Mouse (Mus musculus): Measurements from ENCODE around the gene Prkab1. TPM values are rescaled to one million over a fixed set of nuclear protein-coding genes. Genes with fewer than 3 reads are reported as not detected.

Gene Prkab1
- total and polyA plus RNA-seq, 3 experiments, result 109 to 175 TPM; not detected in 1

DNA sequence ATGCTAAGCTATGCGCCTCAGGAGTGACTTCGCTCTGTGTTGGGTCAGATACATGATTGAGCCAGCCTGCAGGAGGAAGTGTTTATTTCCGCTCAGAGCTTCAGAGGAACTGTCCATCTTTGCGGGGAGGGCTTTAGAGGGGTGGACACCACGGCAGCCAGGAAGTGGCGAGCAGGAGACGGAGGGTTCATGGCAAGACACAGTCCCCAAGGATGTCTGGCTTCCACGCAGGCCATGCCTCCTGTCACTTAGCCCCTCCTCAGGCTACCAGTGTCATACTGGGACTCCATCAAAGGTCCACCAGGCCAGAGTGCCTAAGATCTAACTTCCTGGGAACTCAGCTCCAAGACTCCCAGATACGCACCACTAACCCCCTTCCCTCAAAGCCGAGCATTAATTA, 46.6 kb downstream of the Prkab1 start:
- Histone ChIP-seq H3K4me1 (ENCODE audit: control insufficient read depth in 1 of 2, insufficient read depth in 2 of 2, low read length in 2 of 2) (peaks cover 0 to under 1% of the 10 kb centered on the region in 2 experiments; a peak in 1 of 4 replicates), H3K9ac (ENCODE audit: control insufficient read depth, low read depth, low read length, poor library complexity, severe bottlenecking) (no peak overlapping the region), H3K36me3 (ENCODE audit: control insufficient read depth in 1 of 2, insufficient read depth in 2 of 2, low read length in 2 of 2) (peaks cover 3 to 6% of the 10 kb centered on the region in 2 experiments), H3K4me3 (ENCODE audit: control insufficient read depth in 1 of 2, insufficient read depth in 1 of 2, low read depth in 2 of 2, low read length in 2 of 2) (no peak overlapping the region), H3K79me2 (ENCODE audit: control insufficient read depth, insufficient read depth, low read length, poor library complexity) (no peaks in the 10 kb centered on the region), H3K9me3 (replicated peaks; ENCODE audit: insufficient read depth, low read length) (no peaks in the 10 kb centered on the region), H3K27ac (ENCODE audit: control insufficient read depth, low read depth, low read length) (no peak overlapping the region), H3K27me3 (ENCODE audit: control insufficient read depth in 1 of 2, insufficient read depth in 2 of 2, low read length in 2 of 2) (no peaks in the 10 kb centered on the region)
- DNase-seq (ENCODE audit: low read depth, low spot score), result no peak
- TF ChIP-seq MYC (IDR thresholded peaks at IDR 0.05; ENCODE audit: low read depth, low read length), result no peak

DNA sequence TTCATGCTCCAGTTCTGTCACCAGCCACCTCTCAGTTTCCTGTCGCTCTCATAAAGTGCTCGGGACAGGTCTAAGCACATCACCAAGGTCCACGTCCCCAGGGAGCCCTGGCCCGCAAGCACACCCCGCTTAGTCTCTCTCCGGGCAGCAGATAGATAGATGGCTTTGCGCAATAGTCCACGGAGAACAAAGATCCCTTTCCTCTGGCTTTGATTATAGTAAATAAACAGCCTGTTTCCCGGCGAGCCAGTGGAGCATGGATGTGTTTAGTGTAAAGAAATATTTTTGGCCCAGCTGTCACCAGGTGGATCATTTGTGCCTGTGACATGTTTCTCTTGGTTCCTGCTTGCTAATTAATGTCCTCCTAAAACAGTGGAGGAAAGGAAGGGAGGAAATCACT, 47.0 kb downstream of the Prkab1 start:
- Histone ChIP-seq H3K79me2 (ENCODE audit: control insufficient read depth, insufficient read depth, low read length, poor library complexity) (no peaks in the 10 kb centered on the region), H3K4me3 (ENCODE audit: control insufficient read depth in 1 of 2, insufficient read depth in 1 of 2, low read depth in 2 of 2, low read length in 2 of 2) (no peak overlapping the region), H3K4me1 (ENCODE audit: control insufficient read depth in 1 of 2, insufficient read depth in 2 of 2, low read length in 2 of 2) (no peaks in the 10 kb centered on the region), H3K9ac (ENCODE audit: control insufficient read depth, low read depth, low read length, poor library complexity, severe bottlenecking) (no peak overlapping the region), H3K36me3 (ENCODE audit: control insufficient read depth in 1 of 2, insufficient read depth in 2 of 2, low read length in 2 of 2) (peaks cover 0 to 6% of the 10 kb centered on the region in 2 experiments; a peak in 2 of 4 replicates), H3K27ac (ENCODE audit: control insufficient read depth, low read depth, low read length) (no peak overlapping the region), H3K9me3 (replicated peaks; ENCODE audit: insufficient read depth, low read length) (no peaks in the 10 kb centered on the region), H3K27me3 (ENCODE audit: control insufficient read depth in 1 of 2, insufficient read depth in 2 of 2, low read length in 2 of 2) (no peaks in the 10 kb centered on the region)
- DNase-seq (ENCODE audit: low read depth, low spot score), result no peak
- TF ChIP-seq RAD21 (IDR thresholded peaks at IDR 0.05; ENCODE audit: low read depth, low read length) (no peak), USF1 (IDR thresholded peaks at IDR 0.05; ENCODE audit: low read depth, low read length) (no peak), ETS1 (IDR thresholded peaks at IDR 0.05; ENCODE audit: low read depth, low read length) (no peak), UBTF (IDR thresholded peaks at IDR 0.05; ENCODE audit: borderline replicate concordance, insufficient read depth, low read depth, low read length) (no peak), TBP (IDR thresholded peaks at IDR 0.05; ENCODE audit: low read depth, low read length) (no peak), HCFC1 (IDR thresholded peaks at IDR 0.05; ENCODE audit: low read depth, low read length) (no peak), JUND (IDR thresholded peaks at IDR 0.05; ENCODE audit: low read depth, low read length) (no peak), CTCF (IDR thresholded peaks at IDR 0.05 in 2 of 3, conservative IDR thresholded peaks at IDR 0.05 in 1 of 3; ENCODE audit: control insufficient read depth in 1 of 3, insufficient read depth in 1 of 3, low read depth in 2 of 3, low read length in 3 of 3, poor library complexity in 1 of 3, severe bottlenecking in 1 of 3) (no peak), CHD2 (IDR thresholded peaks at IDR 0.05; ENCODE audit: low read length) (no peak), POLR2AphosphoS5 (IDR thresholded peaks at IDR 0.05; ENCODE audit: borderline replicate concordance, low read depth, low read length) (no peak), E2F4 (IDR thresholded peaks at IDR 0.05; ENCODE audit: borderline replicate concordance, low read depth, low read length) (no peak), MAFK (IDR thresholded peaks at IDR 0.05; ENCODE audit: borderline replicate concordance, low read depth, low read length) (no peak)

DNA sequence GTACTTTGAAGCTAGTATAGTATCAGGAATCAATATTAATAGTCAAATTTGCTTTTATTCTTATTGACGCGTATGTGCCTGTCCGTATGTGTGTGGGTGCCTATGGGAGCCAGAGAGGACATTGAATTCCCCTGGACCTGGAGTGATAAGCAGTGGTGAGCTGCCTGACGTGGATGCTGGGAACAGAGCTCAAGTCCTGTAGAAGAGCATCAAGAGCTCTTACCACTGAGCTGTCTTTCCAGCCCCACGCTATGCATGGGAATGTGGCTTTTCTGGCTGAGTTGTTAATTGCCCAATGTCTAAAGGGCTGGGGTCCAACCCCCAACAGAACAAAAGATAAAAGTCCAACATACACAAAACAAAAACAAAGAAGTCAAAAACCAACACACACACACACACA, 47.9 kb downstream of the Prkab1 start:
- Histone ChIP-seq H3K4me1 (ENCODE audit: control insufficient read depth in 1 of 2, insufficient read depth in 2 of 2, low read length in 2 of 2) (no peaks in the 10 kb centered on the region), H3K27ac (ENCODE audit: control insufficient read depth, low read depth, low read length) (no peak overlapping the region), H3K4me3 (ENCODE audit: control insufficient read depth in 1 of 2, insufficient read depth in 1 of 2, low read depth in 2 of 2, low read length in 2 of 2) (no peak overlapping the region), H3K79me2 (ENCODE audit: control insufficient read depth, insufficient read depth, low read length, poor library complexity) (no peaks in the 10 kb centered on the region), H3K9me3 (replicated peaks; ENCODE audit: insufficient read depth, low read length) (no peaks in the 10 kb centered on the region), H3K27me3 (ENCODE audit: control insufficient read depth in 1 of 2, insufficient read depth in 2 of 2, low read length in 2 of 2) (no peaks in the 10 kb centered on the region), H3K9ac (ENCODE audit: control insufficient read depth, low read depth, low read length, poor library complexity, severe bottlenecking) (no peak overlapping the region), H3K36me3 (ENCODE audit: control insufficient read depth in 1 of 2, insufficient read depth in 2 of 2, low read length in 2 of 2) (peaks cover 0 to 6% of the 10 kb centered on the region in 2 experiments; a peak in 2 of 4 replicates)
- TF ChIP-seq GABPA (IDR thresholded peaks at IDR 0.05; ENCODE audit: low read depth, low read length), result no peak
- no peak for TF ChIP-seq USF1 (IDR thresholded peaks at IDR 0.05; ENCODE audit: low read depth, low read length)
- TF ChIP-seq TCF12 (IDR thresholded peaks at IDR 0.05; ENCODE audit: low read depth, low read length), result no peak
- TF ChIP-seq UBTF (IDR thresholded peaks at IDR 0.05; ENCODE audit: borderline replicate concordance, insufficient read depth, low read depth, low read length), result no peak
- TF ChIP-seq MYC (IDR thresholded peaks at IDR 0.05; ENCODE audit: low read depth, low read length), result no peak
- TF ChIP-seq GATA1 (IDR thresholded peaks at IDR 0.05; ENCODE audit: low read depth, low read length), result no peak
- TF ChIP-seq ZMIZ1 (IDR thresholded peaks at IDR 0.05; ENCODE audit: low read depth, low read length), result no peak
- no peak for TF ChIP-seq TAL1 (IDR thresholded peaks at IDR 0.05; ENCODE audit: low read length)
- TF ChIP-seq RAD21 (IDR thresholded peaks at IDR 0.05; ENCODE audit: low read depth, low read length), result no peak
- no peak for TF ChIP-seq CHD1 (IDR thresholded peaks at IDR 0.05; ENCODE audit: low read depth, low read length)
- TF ChIP-seq NRF1 (IDR thresholded peaks at IDR 0.05; ENCODE audit: insufficient read depth, low read depth, low read length, poor library complexity, severe bottlenecking), result no peak
- TF ChIP-seq POLR2A (IDR thresholded peaks at IDR 0.05; ENCODE audit: control insufficient read depth in 1 of 2, insufficient read depth in 1 of 2, low read depth in 1 of 2, low read length in 2 of 2, poor library complexity in 1 of 2), result no peak
- TF ChIP-seq POLR2AphosphoS5 (IDR thresholded peaks at IDR 0.05; ENCODE audit: borderline replicate concordance, low read depth, low read length), result no peak
- no peak for TF ChIP-seq MAZ (IDR thresholded peaks at IDR 0.05; ENCODE audit: low read depth, low read length)
- TF ChIP-seq JUND (IDR thresholded peaks at IDR 0.05; ENCODE audit: low read depth, low read length), result no peak
- no peak for TF ChIP-seq MAX (IDR thresholded peaks at IDR 0.05; ENCODE audit: low read length)
- TF ChIP-seq SIN3A (IDR thresholded peaks at IDR 0.05; ENCODE audit: low read length), result no peak
- TF ChIP-seq E2F4 (IDR thresholded peaks at IDR 0.05; ENCODE audit: borderline replicate concordance, low read depth, low read length), result no peak
- no peak for TF ChIP-seq CTCF (IDR thresholded peaks at IDR 0.05 in 2 of 3, conservative IDR thresholded peaks at IDR 0.05 in 1 of 3; ENCODE audit: control insufficient read depth in 1 of 3, insufficient read depth in 1 of 3, low read depth in 2 of 3, low read length in 3 of 3, poor library complexity in 1 of 3, severe bottlenecking in 1 of 3)
- no peak for TF ChIP-seq MXI1 (IDR thresholded peaks at IDR 0.05; ENCODE audit: low read depth, low read length)
- DNase-seq (ENCODE audit: low read depth, low spot score), result no peak
